Mouse (Mus musculus) heart, embryonic 15.5 days (tissue): ENCODE results near the gene Rita1. TPM values are rescaled to one million over a fixed set of nuclear protein-coding genes. Genes with fewer than 3 reads are reported as not detected.

Experiments
- ATAC-seq: fragments of 200-750 bp; cut with Nextera tagmentation; replicated peaks from 2 replicates; pipeline ENCODE4 v1.8.0; 2017; ENCODE audit warnings: low read depth, moderate TSS enrichment; ENCODE audit not compliant: insufficient number of reproducible peaks, insufficient read depth, low FRiP score
- H3K27ac ChIP-seq: fragments of 300-500 bp; sonication (generic); 2 replicates; pipeline ENCODE4 v1.5.1; 2015; ENCODE audit warnings: mild to moderate bottlenecking, inconsistent platforms
- H3K27me3 ChIP-seq: fragments of 300-500 bp; sonication (generic); 2 replicates; pipeline ENCODE4 v1.6.1; 2015; ENCODE audit warnings: inconsistent platforms
- H3K36me3 ChIP-seq: fragments of 300-500 bp; sonication (generic); 2 replicates; pipeline ENCODE4 v1.6.1; 2015; ENCODE audit warnings: mild to moderate bottlenecking, inconsistent platforms
- H3K4me1 ChIP-seq: fragments of 300-500 bp; sonication (generic); replicated peaks from 2 replicates; pipeline ENCODE4 v1.6.1; 2015; ENCODE audit warnings: inconsistent platforms
- H3K4me2 ChIP-seq: fragments of 300-500 bp; sonication (generic); 2 replicates; pipeline ENCODE4 v1.6.1; 2015; ENCODE audit warnings: inconsistent platforms, mild to moderate bottlenecking, moderate library complexity
- H3K4me3 ChIP-seq: fragments of 300-500 bp; sonication (generic); 2 replicates; pipeline ENCODE4 v1.5.1; 2015; ENCODE audit warnings: mild to moderate bottlenecking, inconsistent platforms
- H3K9ac ChIP-seq: fragments of 300-500 bp; sonication (generic); 2 replicates; pipeline ENCODE4 v1.6.1; 2015; ENCODE audit warnings: mild to moderate bottlenecking, inconsistent platforms
- H3K9me3 ChIP-seq: fragments of 300-500 bp; sonication (generic); replicated peaks from 2 replicates; pipeline ENCODE4 v1.6.1; 2016; ENCODE audit warnings: inconsistent platforms
- WGBS: fragments of 180-500 bp; shearing (Covaris S2); methylation state at CpG from one replicate; pipeline ENCODE4 v1.1.7; 2015; ENCODE audit warnings: mixed read lengths; 5-methylcytosine and 5-hydroxymethylcytosine counted together
- polyA plus RNA-seq: library from polyadenylated mRNA; unstranded; fragments of >200 nt; fragmentation: Nextera tagmentation; extraction: Ambion mirVana; gene quantifications from 2 replicates; pipeline ENCODE4 v1.2.1, GENCODE M21; 2015

The Rita1 gene
- polyA plus RNA-seq, 1 experiment from 2014 or later, result 12.7 TPM

GRCm38 (mm10) chr5:120647361-120647760, 35.0 kb upstream of the Rita1 start:
- no peak overlapping the region for H3K4me2 ChIP-seq
- ATAC-seq, result no peak
- no peak overlapping the region for H3K27ac ChIP-seq
- 61% methylated on average over 4 of the region's 4 CpGs for WGBS
- H3K9me3 ChIP-seq, result no peaks in the 10 kb centered on the region
- H3K4me3 ChIP-seq, result no peak overlapping the region
- no peaks in the 10 kb centered on the region for H3K36me3 ChIP-seq
- peaks cover 56% of the 10 kb centered on the region for H3K27me3 ChIP-seq
- H3K4me1 ChIP-seq, result peaks cover 24% of the 10 kb centered on the region
- H3K9ac ChIP-seq, result no peak overlapping the region

- Histone ChIP-seq H3K27ac (no peak overlapping the region), H3K9ac (no peak overlapping the region), H3K36me3 (no peaks in the 10 kb centered on the region), H3K4me1 (peaks cover 24% of the 10 kb centered on the region), H3K27me3 (peaks cover 45% of the 10 kb centered on the region), H3K9me3 (no peaks in the 10 kb centered on the region), H3K4me3 (no peak overlapping the region), H3K4me2 (no peak overlapping the region)
- 47% methylated on average over 6 of the region's 6 CpGs for WGBS
- ATAC-seq, result no peak
Measured at GRCm38 (mm10) chr5:120645851-120646250, 33.5 kb upstream of the Rita1 start.

DNA sequence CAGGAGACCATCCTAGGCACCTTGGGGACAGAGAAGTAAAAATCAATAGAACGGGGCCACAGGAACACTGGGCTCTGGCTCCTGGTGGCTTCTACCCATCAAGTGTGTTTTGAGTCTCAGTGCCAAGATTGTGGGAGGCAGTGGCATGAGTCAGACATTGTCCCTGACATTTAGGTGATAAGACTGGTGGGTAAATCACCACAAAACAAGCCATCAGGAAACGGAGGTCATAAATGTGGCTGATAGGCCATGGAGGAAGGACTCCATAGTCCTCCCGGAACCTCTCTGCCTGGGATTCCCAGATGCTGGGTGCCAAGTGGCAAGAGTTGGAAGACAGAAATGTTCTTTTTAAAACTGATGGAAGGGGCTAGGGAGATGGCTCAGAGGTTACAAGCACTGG, 31.8 kb upstream of the Rita1 start:
- ATAC-seq, result no peak
- Histone ChIP-seq H3K36me3 (no peaks in the 10 kb centered on the region), H3K27ac (no peak overlapping the region), H3K9ac (no peak overlapping the region), H3K4me1 (peaks cover 21% of the 10 kb centered on the region), H3K9me3 (no peaks in the 10 kb centered on the region), H3K4me2 (no peak overlapping the region), H3K4me3 (no peak overlapping the region), H3K27me3 (peaks cover 28% of the 10 kb centered on the region)
- WGBS, result 54% methylated on average over 3 of the region's 3 CpGs

- no peak overlapping the region for H3K4me3 ChIP-seq
- ATAC-seq, result no peak
- peaks cover 21% of the 10 kb centered on the region for H3K27me3 ChIP-seq
- no peak overlapping the region for H3K27ac ChIP-seq
- no peaks in the 10 kb centered on the region for H3K9me3 ChIP-seq
- no peak overlapping the region for H3K9ac ChIP-seq
- peaks cover 14% of the 10 kb centered on the region for H3K4me1 ChIP-seq
- H3K4me2 ChIP-seq, result no peak overlapping the region
- H3K36me3 ChIP-seq, result no peaks in the 10 kb centered on the region
- WGBS, result 48% methylated on average over 14 of the region's 14 CpGs
Measured at GRCm38 (mm10) chr5:120643365-120644085, 31.1 kb upstream of the Rita1 start.

DNA sequence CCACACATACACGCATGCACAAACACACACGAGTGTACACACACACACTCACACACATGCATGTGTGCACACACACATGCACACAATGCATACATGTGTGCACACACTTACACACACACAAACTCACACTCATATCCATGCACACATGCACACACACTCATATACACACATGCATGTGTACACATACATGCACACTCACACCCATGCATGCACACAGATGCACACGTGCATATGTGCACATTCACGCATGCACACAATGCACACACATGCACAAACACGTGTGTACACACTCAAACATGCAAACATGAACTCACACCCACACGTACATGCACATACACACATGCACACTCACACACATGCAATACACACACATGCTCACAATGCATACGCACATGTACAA, 27.7 kb upstream of the Rita1 start:
- 84% methylated on average over 7 of the region's 7 CpGs for WGBS
- no peak overlapping the region for H3K27ac ChIP-seq
- H3K9ac ChIP-seq, result no peak overlapping the region
- no peaks in the 10 kb centered on the region for H3K36me3 ChIP-seq
- peaks cover 8% of the 10 kb centered on the region for H3K4me1 ChIP-seq
- no peak overlapping the region for H3K4me3 ChIP-seq
- no peaks in the 10 kb centered on the region for H3K9me3 ChIP-seq
- no peak overlapping the region for H3K4me2 ChIP-seq
- peaks cover 3% of the 10 kb centered on the region; the same call in 1 of the 2 replicates for H3K27me3 ChIP-seq
- ATAC-seq, result no peak

GRCm38 (mm10) chr5:120635633-120636032, 23.2 kb upstream of the Rita1 start:
- Histone ChIP-seq H3K9ac (no peak overlapping the region), H3K27ac (no peak overlapping the region), H3K4me1 (peaks cover 11% of the 10 kb centered on the region), H3K9me3 (no peaks in the 10 kb centered on the region), H3K4me2 (no peak overlapping the region), H3K36me3 (no peaks in the 10 kb centered on the region), H3K27me3 (no peaks in the 10 kb centered on the region), H3K4me3 (no peak overlapping the region)
- ATAC-seq, result no peak
- 73% methylated on average over 5 of the region's 5 CpGs for WGBS

GRCm38 (mm10) chr5:120634860-120635259, 22.5 kb upstream of the Rita1 start:
- ATAC-seq, result no peak
- no peaks in the 10 kb centered on the region for H3K9me3 ChIP-seq
- no peaks in the 10 kb centered on the region for H3K36me3 ChIP-seq
- no peak overlapping the region for H3K9ac ChIP-seq
- 47% methylated on average over 5 of the region's 5 CpGs for WGBS
- peaks cover 11% of the 10 kb centered on the region for H3K4me1 ChIP-seq
- no peak overlapping the region for H3K27ac ChIP-seq
- peaks cover 5% of the 10 kb centered on the region; the same call in 1 of the 2 replicates for H3K27me3 ChIP-seq
- H3K4me3 ChIP-seq, result no peak overlapping the region
- H3K4me2 ChIP-seq, result no peak overlapping the region

DNA sequence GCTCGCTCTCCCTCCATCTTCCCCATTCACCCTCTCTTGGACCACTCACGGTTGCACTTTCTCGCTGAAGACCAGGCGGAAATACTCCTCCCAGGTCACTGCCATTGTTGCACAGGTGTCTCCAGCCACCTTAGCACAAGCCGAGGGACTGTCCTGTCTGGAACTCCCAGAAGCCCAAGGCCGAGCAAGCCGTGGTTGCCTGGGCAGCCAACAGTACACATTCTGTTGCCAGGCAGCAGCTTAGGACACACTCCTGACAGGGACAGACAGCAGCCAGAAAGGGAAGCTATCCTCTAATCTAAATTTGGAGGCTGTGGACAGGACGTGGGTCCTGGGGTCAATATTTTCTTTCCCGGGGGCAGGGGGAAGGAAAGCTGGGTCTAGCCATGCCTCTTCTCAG, 21.7 kb upstream of the Rita1 start, which contains the start of gene Cfap73:
Gene Cfap73 (minus strand): TSS at position 105 of the 400 bp plus-strand sequence.
- H3K9me3 ChIP-seq, result no peaks in the 10 kb centered on the region
- no peak within 1 kb of the TSS for H3K9ac ChIP-seq
- H3K4me2 ChIP-seq, result no peak within 1 kb of the TSS
- H3K36me3 ChIP-seq, result no peaks in the 10 kb centered on the region
- no peak within 1 kb of the TSS for H3K27ac ChIP-seq
- 35% methylated on average over 9 of the region's 9 CpGs for WGBS
- H3K4me1 ChIP-seq, result peaks cover 11% of the 10 kb centered on the region
- H3K27me3 ChIP-seq, result peaks cover 6% of the 10 kb centered on the region; the same call in 1 of the 2 replicates
- H3K4me3 ChIP-seq, result no peak within 1 kb of the TSS
- ATAC-seq, result no peak

DNA sequence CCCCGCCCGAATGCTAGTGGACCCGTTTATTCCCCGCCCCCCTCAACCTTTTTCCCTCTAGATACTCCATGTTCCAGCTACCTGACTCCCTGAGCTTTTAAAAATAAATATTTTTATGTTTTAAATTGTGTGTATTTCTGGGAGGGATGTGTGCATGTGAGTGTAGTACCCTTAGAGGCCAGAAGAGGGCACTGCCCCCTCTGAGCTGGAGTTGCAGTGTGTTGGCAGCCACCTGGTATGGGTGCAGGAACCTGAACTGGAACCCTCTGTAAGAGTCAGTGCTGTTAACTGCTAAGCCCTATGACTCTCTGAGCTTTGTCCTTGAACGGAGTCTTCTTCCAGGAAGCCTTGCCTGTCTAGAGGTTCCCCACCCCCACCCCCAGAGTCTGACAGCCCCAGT, 19.5 kb upstream of the Rita1 start:
- H3K4me1 ChIP-seq, result peaks cover 14% of the 10 kb centered on the region
- no peak overlapping the region for H3K27ac ChIP-seq
- H3K4me2 ChIP-seq, result no peak overlapping the region
- peaks cover 6% of the 10 kb centered on the region; the same call in 1 of the 2 replicates for H3K27me3 ChIP-seq
- 87% methylated on average over 5 of the region's 5 CpGs for WGBS
- H3K36me3 ChIP-seq, result peaks cover 5% of the 10 kb centered on the region; the same call in 1 of the 2 replicates
- no peaks in the 10 kb centered on the region for H3K9me3 ChIP-seq
- no peak for ATAC-seq
- H3K9ac ChIP-seq, result no peak overlapping the region
- H3K4me3 ChIP-seq, result no peak overlapping the region

DNA sequence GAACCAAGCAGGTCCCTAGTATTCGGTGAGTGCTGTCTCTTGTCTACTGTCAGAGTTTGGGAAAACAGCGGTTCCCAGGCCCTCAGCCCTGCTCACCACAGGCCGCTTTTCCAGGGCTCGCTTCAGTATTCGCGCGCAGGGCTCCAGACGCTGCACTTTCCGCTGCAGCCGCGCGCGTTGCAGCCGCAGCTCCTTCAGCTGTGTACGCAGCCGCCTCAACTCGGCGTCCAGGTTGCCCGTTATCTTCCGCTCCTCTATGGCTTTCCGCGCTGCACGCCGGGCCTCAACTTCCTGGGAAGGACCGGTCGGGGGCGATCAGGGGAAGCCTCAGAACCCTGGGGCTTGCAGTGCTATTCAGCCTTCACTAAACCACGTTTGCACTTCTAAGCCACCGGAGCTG, 18.7 kb upstream of the Rita1 start:
- Histone ChIP-seq H3K9me3 (no peaks in the 10 kb centered on the region), H3K4me1 (peaks cover 14% of the 10 kb centered on the region), H3K9ac (peak overlapping the region; percentile 49), H3K4me3 (peak overlapping the region; percentile 35), H3K27ac (no peak overlapping the region), H3K27me3 (peaks cover 6% of the 10 kb centered on the region; the same call in 1 of the 2 replicates), H3K36me3 (peaks cover 13% of the 10 kb centered on the region; the same call in 1 of the 2 replicates), H3K4me2 (peak overlapping the region; percentile 63)
- WGBS, result 4% methylated on average over 29 of the region's 29 CpGs
- no peak for ATAC-seq

- WGBS, result 42% methylated on average over 7 of the region's 7 CpGs
- Histone ChIP-seq H3K4me2 (no peak overlapping the region), H3K9me3 (no peaks in the 10 kb centered on the region), H3K36me3 (peaks cover 38% of the 10 kb centered on the region), H3K27ac (no peak overlapping the region), H3K27me3 (peaks cover 6% of the 10 kb centered on the region; the same call in 1 of the 2 replicates), H3K9ac (no peak overlapping the region), H3K4me1 (peaks cover 11% of the 10 kb centered on the region), H3K4me3 (no peak overlapping the region)
- ATAC-seq, result no peak
Measured at GRCm38 (mm10) chr5:120628624-120629023, 16.2 kb upstream of the Rita1 start.
